Mouse (Mus musculus): Measurements from ENCODE around the gene Ogn. TPM values are rescaled to one million over a fixed set of nuclear protein-coding genes. Genes with fewer than 3 reads are reported as not detected.
"Not testable (repeated sequence)": the region's sequence is repeated elsewhere in the genome, so short reads cannot be mapped to it uniquely, and the experiment has no call there.

Ogn gene
- 1.7 and 2.6 TPM in 2 replicates for polyA plus RNA-seq (2016; fragmentation: Nextera tagmentation; extraction: Ambion mirVana)

DNA sequence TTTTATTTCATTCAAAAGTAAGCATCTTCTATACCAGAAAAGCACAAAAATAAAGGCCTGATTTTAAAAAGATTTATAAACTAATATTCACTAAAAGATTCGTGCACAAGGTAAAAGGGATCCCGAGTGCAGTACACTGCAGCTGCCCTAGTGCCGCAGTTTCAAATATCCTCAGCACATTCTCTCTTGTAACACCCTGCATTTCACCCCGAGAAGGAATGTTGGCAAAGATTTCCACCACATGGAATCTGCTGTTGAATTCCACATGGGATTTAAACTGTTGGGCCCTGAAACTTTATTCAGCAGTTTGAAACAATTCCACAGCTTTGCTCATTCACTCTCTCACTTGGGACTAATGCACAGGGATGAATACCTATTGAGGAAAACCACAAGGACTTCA, at the start of gene Ogn:
TSS of gene Ogn (plus strand) at position 333 of the 400 bp plus-strand sequence.
- 78% methylated on average over 4 of the region's 4 CpGs for WGBS
- H3K4me1 ChIP-seq, result no peaks in the 10 kb centered on the region

GRCm38 (mm10) chr13:49559185-49559584, 48.7 kb upstream of the Ogn start:
- Histone ChIP-seq H3K9me3 (no peaks in the 10 kb centered on the region), H3K27ac (no peak overlapping the region), H3K4me3 (no peak overlapping the region), H3K36me3 (replicated peaks) (no peaks in the 10 kb centered on the region), H3K4me1 (no peaks in the 10 kb centered on the region), H3K27me3 (ENCODE audit: poor library complexity, severe bottlenecking) (no peaks in the 10 kb centered on the region)
- 31% methylated on average over 2 of the region's 2 CpGs for WGBS
- no peak for DNase-seq (ENCODE audit: extremely low spot score, low spot score)

More for the DNA sequence above, at the start of gene Ogn:
- Histone ChIP-seq H3K27ac (no peak within 1 kb of the TSS), H3K36me3 (replicated peaks) (no peaks in the 10 kb centered on the region), H3K4me3 (no peak within 1 kb of the TSS), H3K9me3 (peaks cover 3% of the 10 kb centered on the region; the same call in 1 of the 2 replicates), H3K27me3 (ENCODE audit: poor library complexity, severe bottlenecking) (no peaks in the 10 kb centered on the region)
- no peak for DNase-seq (ENCODE audit: extremely low spot score, low spot score)

DNA sequence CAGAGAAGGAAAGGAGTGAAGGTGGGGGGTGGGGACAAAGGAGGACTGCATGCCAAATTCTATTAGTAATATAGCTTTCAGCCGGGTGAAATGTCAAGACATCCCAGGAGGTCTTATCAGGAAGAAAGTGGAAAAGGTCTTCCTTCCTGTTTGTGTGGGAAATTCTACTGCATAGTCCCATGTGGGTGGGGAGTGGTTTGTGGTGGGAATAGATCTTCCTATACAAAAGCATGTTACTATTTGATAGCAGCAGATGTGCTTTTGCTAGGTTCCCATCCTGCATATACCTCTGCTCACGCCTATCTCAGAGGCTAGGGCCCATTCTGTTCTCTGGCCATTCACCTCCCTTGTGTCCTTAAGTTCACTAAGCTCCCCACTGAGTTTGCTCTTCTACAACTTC, 47.0 kb upstream of the Ogn start:
- no peaks in the 10 kb centered on the region for H3K9me3 ChIP-seq
- no peaks in the 10 kb centered on the region for H3K36me3 ChIP-seq (replicated peaks)
- 71% methylated on average over 2 of the region's 2 CpGs for WGBS
- no peak overlapping the region for H3K27ac ChIP-seq
- no peaks in the 10 kb centered on the region for H3K27me3 ChIP-seq (ENCODE audit: poor library complexity, severe bottlenecking)
- H3K4me1 ChIP-seq, result no peaks in the 10 kb centered on the region
- DNase-seq (ENCODE audit: extremely low spot score, low spot score), result no peak
- H3K4me3 ChIP-seq, result no peak overlapping the region

- Histone ChIP-seq H3K4me1 (no peaks in the 10 kb centered on the region), H3K4me3 (no peak overlapping the region), H3K27ac (no peak overlapping the region), H3K9me3 (no peaks in the 10 kb centered on the region), H3K27me3 (ENCODE audit: poor library complexity, severe bottlenecking) (no peaks in the 10 kb centered on the region), H3K36me3 (replicated peaks) (no peaks in the 10 kb centered on the region)
- WGBS, result 95% methylated on average over 1 of the region's 1 CpGs
- no peak for DNase-seq (ENCODE audit: extremely low spot score, low spot score)
Measured at GRCm38 (mm10) chr13:49564347-49564746, 43.5 kb upstream of the Ogn start.

DNA sequence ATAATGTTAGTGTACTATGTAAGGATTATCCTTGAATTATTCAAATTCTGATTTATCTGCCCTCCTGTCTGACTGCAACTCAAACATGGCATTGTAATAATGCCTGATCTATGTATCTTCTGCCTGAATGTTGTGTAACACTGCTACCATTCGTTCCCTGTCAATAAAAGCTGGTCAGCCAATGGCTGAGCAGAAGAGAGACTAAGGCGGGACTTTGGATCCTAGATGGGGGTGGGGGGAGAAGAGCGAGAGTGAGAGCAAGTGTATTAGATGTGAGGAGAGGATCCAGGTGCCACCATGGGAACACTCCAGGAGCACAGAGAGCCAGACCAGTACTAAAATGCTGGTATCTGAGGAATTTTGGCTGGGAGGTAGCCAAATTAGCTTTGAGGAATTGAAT, 37.5 kb upstream of the Ogn start:
- WGBS, result 72% methylated on average over 3 of the region's 3 CpGs
- no peaks in the 10 kb centered on the region for H3K36me3 ChIP-seq (replicated peaks)
- no peak overlapping the region for H3K4me3 ChIP-seq
- H3K4me1 ChIP-seq, result no peaks in the 10 kb centered on the region
- no peaks in the 10 kb centered on the region for H3K27me3 ChIP-seq (ENCODE audit: poor library complexity, severe bottlenecking)
- H3K27ac ChIP-seq, result no peak overlapping the region
- no peaks in the 10 kb centered on the region for H3K9me3 ChIP-seq
- DNase-seq (ENCODE audit: extremely low spot score, low spot score), result no peak

GRCm38 (mm10) chr13:49571418-49571817, 36.4 kb upstream of the Ogn start:
- H3K9me3 ChIP-seq, result no peaks in the 10 kb centered on the region
- 86% methylated on average over 2 of the region's 2 CpGs for WGBS

DNA sequence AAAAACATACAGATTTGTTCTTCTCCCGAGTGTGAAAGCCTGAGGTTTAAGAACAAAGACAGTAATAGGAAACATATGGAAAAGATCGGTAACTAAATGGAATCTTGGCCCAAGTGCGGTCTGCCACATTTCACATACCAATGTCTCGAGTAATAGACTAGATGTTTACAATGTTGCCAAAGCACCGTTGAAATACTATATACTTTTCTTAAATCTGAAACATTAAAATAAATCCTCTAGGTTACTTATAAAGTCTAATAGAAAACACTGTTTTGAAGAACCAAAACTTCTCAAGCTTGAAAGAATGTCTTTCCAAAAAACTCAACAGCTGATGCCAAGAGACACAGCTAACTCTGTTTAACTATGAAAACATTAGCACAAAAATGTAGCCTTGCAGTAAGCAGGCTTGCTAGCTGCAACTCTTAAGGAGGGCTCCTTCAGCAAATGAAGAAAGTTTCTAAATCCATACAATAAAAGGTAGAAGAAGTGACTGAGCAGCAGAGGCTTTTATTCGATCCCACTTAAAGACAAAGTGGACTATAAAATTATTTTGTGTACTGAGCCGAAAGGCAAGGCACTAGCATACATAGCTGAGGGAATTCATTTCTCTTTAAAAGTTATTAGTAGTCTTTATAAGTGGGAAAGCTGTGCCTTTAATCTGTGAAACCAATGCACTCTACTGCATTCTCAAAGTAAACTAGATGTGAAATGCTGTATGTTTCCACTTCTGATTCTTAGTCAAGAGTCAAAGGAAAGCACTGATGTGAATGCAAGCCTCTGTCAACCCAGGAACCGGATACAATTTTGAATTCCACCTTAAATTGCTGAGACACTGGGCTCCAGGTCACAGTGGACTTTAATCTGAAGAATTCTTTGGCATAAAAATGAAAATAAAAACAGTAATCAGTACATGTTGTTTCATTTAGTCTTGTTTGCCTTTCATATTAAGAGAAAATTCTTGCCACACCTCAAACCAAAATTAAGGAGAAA, 26.0 kb upstream of the Ogn start, which contains the start of gene Omd:
TSS of gene Omd (plus strand) at position 922 of the 990 bp plus-strand sequence.
- no peaks in the 10 kb centered on the region for H3K27me3 ChIP-seq (ENCODE audit: poor library complexity, severe bottlenecking)
- no peak within 1 kb of the TSS for H3K4me3 ChIP-seq
- DNase-seq (ENCODE audit: extremely low spot score, low spot score), result no peak
- H3K9me3 ChIP-seq, result no peaks in the 10 kb centered on the region
- H3K27ac ChIP-seq, result peak within 1 kb of the TSS; percentile 65; the same call in 1 of the 2 replicates
- no peaks in the 10 kb centered on the region for H3K4me1 ChIP-seq
- WGBS, result 73% methylated on average over 8 of the region's 8 CpGs
- H3K36me3 ChIP-seq (replicated peaks), result no peaks in the 10 kb centered on the region

More at GRCm38 (mm10) chr13:49571418-49571817, 36.4 kb upstream of the Ogn start:
- Histone ChIP-seq H3K36me3 (replicated peaks) (no peaks in the 10 kb centered on the region), H3K4me3 (no peak overlapping the region), H3K27ac (no peak overlapping the region), H3K27me3 (ENCODE audit: poor library complexity, severe bottlenecking) (no peaks in the 10 kb centered on the region), H3K4me1 (no peaks in the 10 kb centered on the region)
- DNase-seq (ENCODE audit: extremely low spot score, low spot score), result no peak

GRCm38 (mm10) chr13:49583859-49584258, 24.0 kb upstream of the Ogn start:
- no peak overlapping the region for H3K27ac ChIP-seq
- no peak overlapping the region for H3K4me3 ChIP-seq
- H3K27me3 ChIP-seq (ENCODE audit: poor library complexity, severe bottlenecking), result no peaks in the 10 kb centered on the region
- no peaks in the 10 kb centered on the region for H3K9me3 ChIP-seq
- no peaks in the 10 kb centered on the region for H3K36me3 ChIP-seq (replicated peaks)
- no peak for DNase-seq (ENCODE audit: extremely low spot score, low spot score)
- H3K4me1 ChIP-seq, result no peaks in the 10 kb centered on the region

- H3K9me3 ChIP-seq, result no peaks in the 10 kb centered on the region
- no peaks in the 10 kb centered on the region for H3K4me1 ChIP-seq
- WGBS, result 81% methylated on average over 8 of the region's 8 CpGs
- H3K27me3 ChIP-seq (ENCODE audit: poor library complexity, severe bottlenecking), result no peaks in the 10 kb centered on the region
- no peak overlapping the region for H3K27ac ChIP-seq
- H3K4me3 ChIP-seq, result no peak overlapping the region
- DNase-seq (ENCODE audit: extremely low spot score, low spot score), result no peak
- no peaks in the 10 kb centered on the region for H3K36me3 ChIP-seq (replicated peaks)
Measured at GRCm38 (mm10) chr13:49584307-49585005, 23.4 kb upstream of the Ogn start.

DNA sequence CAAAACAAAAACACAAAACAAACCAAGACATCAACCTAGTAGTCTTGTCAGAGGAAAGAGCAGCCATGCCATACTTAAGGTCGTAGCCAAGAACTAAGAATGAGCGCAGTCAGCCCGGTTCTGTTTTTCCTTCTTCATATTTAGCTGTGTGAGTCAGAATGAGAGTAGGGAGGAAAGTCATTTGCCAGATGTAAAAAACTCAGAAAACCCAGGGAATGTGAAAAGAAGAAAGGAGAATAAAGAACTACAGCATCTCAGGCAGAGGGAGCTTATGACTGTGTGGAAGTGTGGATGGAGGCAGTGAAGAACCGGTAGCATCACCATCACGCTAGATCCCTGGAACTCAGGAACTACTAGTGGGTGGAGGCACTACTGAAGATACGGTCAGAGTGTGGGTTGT, 21.8 kb upstream of the Ogn start:
- H3K27ac ChIP-seq, result no peak overlapping the region
- no peaks in the 10 kb centered on the region for H3K27me3 ChIP-seq (ENCODE audit: poor library complexity, severe bottlenecking)
- no peaks in the 10 kb centered on the region for H3K9me3 ChIP-seq
- no peak overlapping the region for H3K4me3 ChIP-seq
- H3K36me3 ChIP-seq (replicated peaks), result no peaks in the 10 kb centered on the region
- no peaks in the 10 kb centered on the region for H3K4me1 ChIP-seq
- WGBS, result 95% methylated on average over 6 of the region's 6 CpGs
- DNase-seq (ENCODE audit: extremely low spot score, low spot score), result no peak

DNA sequence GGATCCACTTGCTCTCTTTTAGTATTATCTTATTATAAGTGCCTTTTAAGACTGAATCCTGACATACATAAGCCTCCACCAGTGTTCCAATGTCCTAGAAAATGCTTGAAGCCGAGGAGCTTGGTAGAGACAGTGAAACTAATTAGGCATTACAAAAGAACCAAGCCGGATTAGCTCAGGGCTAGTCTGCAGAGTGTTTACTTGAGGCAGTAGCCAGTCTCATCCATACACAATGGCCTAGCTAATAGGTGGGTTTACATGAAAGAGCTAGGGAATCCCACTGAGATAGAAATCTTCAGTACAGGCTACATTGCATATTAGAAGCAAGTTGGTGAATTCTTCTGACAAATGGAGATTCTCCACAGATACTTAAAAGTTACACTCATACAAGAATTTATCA, 5.3 kb upstream of the Ogn start:
- WGBS, result 44% methylated on average over 2 of the region's 2 CpGs
- H3K4me3 ChIP-seq, result not testable (repeated sequence)

GRCm38 (mm10) chr13:49603603-49604002, 4.2 kb upstream of the Ogn start:
- no peak for DNase-seq (ENCODE audit: extremely low spot score, low spot score)
- H3K27ac ChIP-seq, result no peak overlapping the region
- H3K4me3 ChIP-seq, result no peak overlapping the region
- no peaks in the 10 kb centered on the region for H3K27me3 ChIP-seq (ENCODE audit: poor library complexity, severe bottlenecking)
- peaks cover 7% of the 10 kb centered on the region for H3K36me3 ChIP-seq (replicated peaks)
- no peaks in the 10 kb centered on the region for H3K4me1 ChIP-seq
- peaks cover 3% of the 10 kb centered on the region; the same call in 1 of the 2 replicates for H3K9me3 ChIP-seq

More for the DNA sequence above, 5.3 kb upstream of the Ogn start:
- H3K27me3 ChIP-seq (ENCODE audit: poor library complexity, severe bottlenecking); H3K36me3 ChIP-seq (replicated peaks); H3K4me1 ChIP-seq; DNase-seq (ENCODE audit: extremely low spot score, low spot score); H3K27ac ChIP-seq; H3K9me3 ChIP-seq: not testable (repeated sequence)

Measured in forebrain, embryonic 10.5 days (tissue).